Mouse (Mus musculus) liver, postnatal 0 days (tissue): Measurements from ENCODE around the gene Pard3. TPM values are rescaled to one million over a fixed set of nuclear protein-coding genes. Genes with fewer than 3 reads are reported as not detected.

Source experiments
- ATAC-seq: fragments of 200-750 bp; cut with Nextera tagmentation; 2 replicates; pipeline ENCODE4 v1.8.0; 2017; ENCODE audit warnings: mild to moderate bottlenecking, moderate library complexity
- DNase-seq: peaks from one replicate; pipeline ENCODE4 v3.0.0-alpha.2; 2016
- H3K27ac ChIP-seq: fragments of 300-500 bp; sonication (generic); 2 replicates; pipeline ENCODE4 v1.5.1; 2014; ENCODE audit warnings: antibody characterized with exemption, moderate library complexity, mild to moderate bottlenecking, low read depth
- H3K27me3 ChIP-seq: fragments of 300-500 bp; sonication (generic); 2 replicates; pipeline ENCODE4 v1.6.1; 2014; ENCODE audit warnings: low read length, control low read depth, mixed read lengths; ENCODE audit not compliant: insufficient read depth
- H3K36me3 ChIP-seq: fragments of 300-500 bp; sonication (generic); replicated peaks from 2 replicates; pipeline ENCODE4 v1.6.1; 2014; ENCODE audit warnings: mild to moderate bottlenecking, control low read depth, low read length, moderate library complexity, mixed read lengths; ENCODE audit not compliant: insufficient read depth
- H3K4me1 ChIP-seq: fragments of 300-500 bp; sonication (generic); 2 replicates; pipeline ENCODE4 v1.6.1; 2014; ENCODE audit warnings: antibody characterized with exemption, mild to moderate bottlenecking, control low read depth; ENCODE audit not compliant: insufficient read depth
- H3K4me2 ChIP-seq: fragments of 300-500 bp; sonication (generic); 2 replicates; pipeline ENCODE4 v1.6.1; 2014; ENCODE audit warnings: low read depth, mild to moderate bottlenecking, low read length, moderate library complexity, mixed read lengths
- H3K4me3 ChIP-seq: fragments of 300-500 bp; sonication (generic); 2 replicates; pipeline ENCODE4 v1.5.1; 2014; ENCODE audit warnings: low read depth, low read length
- H3K9ac ChIP-seq: fragments of 300-500 bp; sonication (generic); replicated peaks from 2 replicates; pipeline ENCODE4 v1.6.1; 2014; ENCODE audit warnings: mild to moderate bottlenecking, moderate library complexity
- H3K9me3 ChIP-seq: fragments of 300-500 bp; sonication (generic); 2 replicates; pipeline ENCODE4 v1.6.1; 2016; ENCODE audit warnings: mild to moderate bottlenecking, control low read depth, low read length, mixed read lengths
- CTCF ChIP-seq: sonication (generic); IDR thresholded peaks from 2 replicates; pipeline ENCODE4 v1.5.1; 2016; ENCODE audit warnings: antibody characterized with exemption, low read depth
- EP300 ChIP-seq: IDR thresholded peaks from 2 replicates; pipeline ENCODE4 v1.6.1; 2016; ENCODE audit warnings: antibody characterized with exemption, low read depth, mild to moderate bottlenecking
- WGBS: fragments of 180-500 bp; shearing (Covaris S2); extraction: QIAGEN DNeasy Blood & Tissue Kit; methylation state at CpG from one replicate; pipeline ENCODE4 v1.1.7; 2014; ENCODE audit not compliant: insufficient replicate concordance; 5-methylcytosine and 5-hydroxymethylcytosine counted together
- polyA plus RNA-seq: library from polyadenylated mRNA; unstranded; fragments of >200 nt; fragmentation: Nextera tagmentation; extraction: Ambion mirVana; gene quantifications from 2 replicates; pipeline ENCODE4 v1.2.1, GENCODE M21; 2015

Pard3 gene
- polyA plus RNA-seq, 1 experiment from 2014 or later = 10.2 TPM

- H3K4me2 ChIP-seq = peak overlapping the region; percentile 62; the same call in 1 of the 2 replicates
These were observed 435.5 kb downstream of the Pard3 start for GRCm38 (mm10) chr8:127498997-127499719.

GRCm38 (mm10) chr8:127499720-127500114 lies 436.0 kb downstream of the Pard3 start:
- no peaks in the 10 kb centered on the region for H3K27me3 ChIP-seq
- H3K4me3 ChIP-seq = peak overlapping the region; percentile 29
- H3K4me2 ChIP-seq = peak overlapping the region; percentile 62
- H3K36me3 ChIP-seq = no peaks in the 10 kb centered on the region
- 32% methylated on average over 13 of the region's 13 CpGs for WGBS
- no peaks in the 10 kb centered on the region; the same call in 1 of the 2 replicates for H3K4me1 ChIP-seq
- ATAC-seq (no peak), DNase-seq (no peak)
- no peak overlapping the region for H3K9ac ChIP-seq
- H3K27ac ChIP-seq = no peak overlapping the region
- H3K9me3 ChIP-seq = no peaks in the 10 kb centered on the region
- TF ChIP-seq CTCF = no peak
- TF ChIP-seq EP300 = no peak

More at GRCm38 (mm10) chr8:127498997-127499719, 435.5 kb downstream of the Pard3 start:
- H3K27ac ChIP-seq = no peak overlapping the region
- DNase-seq (no peak), ATAC-seq (no peak)
- no peak for TF ChIP-seq EP300
- 75% methylated on average over 13 of the region's 13 CpGs for WGBS
- no peak overlapping the region for H3K4me3 ChIP-seq
- no peaks in the 10 kb centered on the region for H3K36me3 ChIP-seq
- H3K27me3 ChIP-seq = no peaks in the 10 kb centered on the region
- H3K4me1 ChIP-seq = no peaks in the 10 kb centered on the region; the same call in 1 of the 2 replicates
- no peak overlapping the region for H3K9ac ChIP-seq
- H3K9me3 ChIP-seq = no peaks in the 10 kb centered on the region

GRCm38 (mm10) chr8:127500206-127500605 lies 436.5 kb downstream of the Pard3 start:
- DNase-seq (no peak), ATAC-seq (no peak)
- Histone ChIP-seq H3K9ac (no peak overlapping the region), H3K4me2 (peak overlapping the region; percentile 62), H3K36me3 (no peaks in the 10 kb centered on the region), H3K9me3 (no peaks in the 10 kb centered on the region), H3K4me3 (peak overlapping the region; percentile 29), H3K27ac (no peak overlapping the region), H3K27me3 (no peaks in the 10 kb centered on the region), H3K4me1 (no peaks in the 10 kb centered on the region; the same call in 1 of the 2 replicates)
- WGBS = 20% methylated on average over 7 of the region's 7 CpGs
- TF ChIP-seq CTCF (no peak), EP300 (no peak)

GRCm38 (mm10) chr8:127501756-127502155 lies 438.1 kb downstream of the Pard3 start:
- Histone ChIP-seq H3K9me3 (no peaks in the 10 kb centered on the region), H3K27ac (no peak overlapping the region), H3K36me3 (no peaks in the 10 kb centered on the region), H3K4me2 (no peak overlapping the region), H3K4me1 (no peaks in the 10 kb centered on the region; the same call in 1 of the 2 replicates), H3K4me3 (no peak overlapping the region), H3K9ac (no peak overlapping the region), H3K27me3 (no peaks in the 10 kb centered on the region)
- DNase-seq (no peak), ATAC-seq (no peak)
- 42% methylated on average over 1 of the region's 1 CpGs for WGBS
- no peak for TF ChIP-seq EP300
- TF ChIP-seq CTCF = no peak

- TF ChIP-seq EP300 = no peak
- no peak for TF ChIP-seq CTCF
- DNase-seq (no peak), ATAC-seq (no peak)
- no peaks in the 10 kb centered on the region for H3K36me3 ChIP-seq
- H3K27me3 ChIP-seq = no peaks in the 10 kb centered on the region
- no peak overlapping the region for H3K9ac ChIP-seq
- H3K4me2 ChIP-seq = no peak overlapping the region
- no peak overlapping the region for H3K4me3 ChIP-seq
- H3K4me1 ChIP-seq = no peaks in the 10 kb centered on the region; the same call in 1 of the 2 replicates
- H3K9me3 ChIP-seq = no peaks in the 10 kb centered on the region
- H3K27ac ChIP-seq = no peak overlapping the region
- WGBS = 32% methylated on average over 1 of the region's 1 CpGs
These were observed 441.6 kb downstream of the Pard3 start for GRCm38 (mm10) chr8:127505286-127505685.

GRCm38 (mm10) chr8:127506336-127506735 lies 442.6 kb downstream of the Pard3 start:
- ATAC-seq (no peak), DNase-seq (no peak)
- TF ChIP-seq CTCF (no peak), EP300 (no peak)
- Histone ChIP-seq H3K4me3 (no peak overlapping the region), H3K9me3 (no peaks in the 10 kb centered on the region), H3K4me1 (no peaks in the 10 kb centered on the region; the same call in 1 of the 2 replicates), H3K4me2 (no peak overlapping the region), H3K27me3 (no peaks in the 10 kb centered on the region), H3K27ac (no peak overlapping the region), H3K36me3 (no peaks in the 10 kb centered on the region), H3K9ac (no peak overlapping the region)
- 47% methylated on average over 1 of the region's 1 CpGs for WGBS
